Mouse (Mus musculus): Measurements from ENCODE around the gene Atp6v0e. TPM values are rescaled to one million over a fixed set of nuclear protein-coding genes. Genes with fewer than 3 reads are reported as not detected.

Gene Atp6v0e
- polyA plus RNA-seq, 1 experiment from 2014 or later = 492 TPM

DNA sequence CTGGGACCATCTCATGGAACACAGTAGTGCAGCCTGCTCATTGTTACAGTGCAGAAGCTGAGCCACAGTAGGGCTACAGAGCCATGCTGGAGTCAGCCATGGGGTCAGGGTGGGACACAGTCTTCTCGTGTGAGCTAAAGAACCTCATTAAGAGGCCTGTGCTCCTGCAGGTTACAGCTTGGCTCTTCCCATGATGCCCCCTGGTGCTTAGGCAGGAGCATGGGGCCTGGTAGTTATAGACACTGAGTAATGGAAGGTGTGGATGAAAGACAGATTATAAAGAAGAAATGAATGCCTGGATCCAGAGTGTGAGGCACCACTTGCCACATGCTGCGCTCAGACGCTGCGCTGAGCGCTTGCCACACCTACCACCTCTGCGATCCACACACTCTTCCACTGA is 34.6 kb upstream of the Atp6v0e start:
- TF ChIP-seq CTCF (IDR thresholded peaks at IDR 0.05; ENCODE audit: low read depth) = peak; percentile 54
- no peak for ATAC-seq (replicated peaks; ENCODE audit: low FRiP score, low read depth)
- Histone ChIP-seq H3K4me3 (replicated peaks; ENCODE audit: low read depth, low read length) (no peak overlapping the region), H3K9ac (ENCODE audit: low read depth, low read length) (no peak overlapping the region), H3K36me3 (ENCODE audit: insufficient read depth, low read length) (peaks cover 39% of the 10 kb centered on the region), H3K27me3 (ENCODE audit: insufficient read depth, low read length) (no peaks in the 10 kb centered on the region), H3K4me1 (replicated peaks; ENCODE audit: insufficient read depth, low read length) (no peaks in the 10 kb centered on the region), H3K4me2 (ENCODE audit: low read length) (no peak overlapping the region), H3K27ac (no peak overlapping the region), H3K9me3 (replicated peaks; ENCODE audit: low read length) (no peaks in the 10 kb centered on the region)
- DNase-seq (ENCODE audit: low spot score) = no peak
- 85% methylated on average over 6 of the region's 6 CpGs for WGBS

GRCm38 (mm10) chr17:26628936-26629335 is 34.1 kb upstream of the Atp6v0e start:
- Histone ChIP-seq H3K36me3 (ENCODE audit: insufficient read depth, low read length) (peaks cover 35% of the 10 kb centered on the region), H3K4me3 (replicated peaks; ENCODE audit: low read depth, low read length) (no peak overlapping the region), H3K4me1 (replicated peaks; ENCODE audit: insufficient read depth, low read length) (no peaks in the 10 kb centered on the region), H3K27me3 (ENCODE audit: insufficient read depth, low read length) (no peaks in the 10 kb centered on the region), H3K9me3 (replicated peaks; ENCODE audit: low read length) (no peaks in the 10 kb centered on the region), H3K4me2 (ENCODE audit: low read length) (no peak overlapping the region), H3K27ac (no peak overlapping the region), H3K9ac (ENCODE audit: low read depth, low read length) (no peak overlapping the region)
- no peak for DNase-seq (ENCODE audit: low spot score)
- no peak for ATAC-seq (replicated peaks; ENCODE audit: low FRiP score, low read depth)
- WGBS = 93% methylated on average over 3 of the region's 3 CpGs
- no peak for TF ChIP-seq CTCF (IDR thresholded peaks at IDR 0.05; ENCODE audit: low read depth)

DNA sequence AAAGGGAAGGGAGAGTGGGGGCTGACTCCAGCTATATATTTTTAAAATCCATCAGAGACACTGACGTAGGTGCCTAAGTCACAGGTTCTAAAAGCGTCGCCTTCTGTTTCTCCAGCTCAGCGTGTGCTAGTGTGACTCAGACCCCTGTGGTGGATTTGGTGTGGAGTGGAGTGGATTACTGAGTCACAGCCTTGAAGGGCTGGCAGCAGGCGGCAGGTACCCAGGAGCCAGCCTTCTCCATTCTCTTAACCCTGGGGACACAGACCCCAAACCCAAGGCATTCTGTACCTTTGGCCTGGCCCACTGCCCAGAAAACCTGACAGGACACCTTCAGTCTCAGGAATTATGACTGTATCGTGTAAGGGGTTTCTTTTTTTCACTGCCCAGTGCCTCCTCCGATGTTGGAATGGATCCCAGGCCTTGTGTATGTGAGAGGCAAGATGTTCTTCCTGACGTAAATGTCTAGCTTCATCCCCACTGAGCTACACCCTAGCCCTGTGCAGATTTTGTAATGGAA is 31.2 kb upstream of the Atp6v0e start:
- Histone ChIP-seq H3K27ac (no peak overlapping the region), H3K4me2 (ENCODE audit: low read length) (no peak overlapping the region), H3K27me3 (ENCODE audit: insufficient read depth, low read length) (no peaks in the 10 kb centered on the region), H3K4me1 (replicated peaks; ENCODE audit: insufficient read depth, low read length) (no peaks in the 10 kb centered on the region), H3K9me3 (replicated peaks; ENCODE audit: low read length) (no peaks in the 10 kb centered on the region), H3K36me3 (ENCODE audit: insufficient read depth, low read length) (peaks cover 26% of the 10 kb centered on the region), H3K9ac (ENCODE audit: low read depth, low read length) (no peak overlapping the region), H3K4me3 (replicated peaks; ENCODE audit: low read depth, low read length) (no peak overlapping the region)
- WGBS = 74% methylated on average over 8 of the region's 8 CpGs
- DNase-seq (ENCODE audit: low spot score) (no peak), ATAC-seq (replicated peaks; ENCODE audit: low FRiP score, low read depth) (no peak)
- TF ChIP-seq CTCF (IDR thresholded peaks at IDR 0.05; ENCODE audit: low read depth) = no peak

GRCm38 (mm10) chr17:26633186-26633585 is 29.8 kb upstream of the Atp6v0e start:
- Histone ChIP-seq H3K4me2 (ENCODE audit: low read length) (no peak overlapping the region), H3K4me3 (replicated peaks; ENCODE audit: low read depth, low read length) (no peak overlapping the region), H3K27ac (no peak overlapping the region), H3K9ac (ENCODE audit: low read depth, low read length) (no peak overlapping the region), H3K36me3 (ENCODE audit: insufficient read depth, low read length) (peaks cover 26% of the 10 kb centered on the region), H3K4me1 (replicated peaks; ENCODE audit: insufficient read depth, low read length) (no peaks in the 10 kb centered on the region), H3K27me3 (ENCODE audit: insufficient read depth, low read length) (no peaks in the 10 kb centered on the region), H3K9me3 (replicated peaks; ENCODE audit: low read length) (no peaks in the 10 kb centered on the region)
- WGBS = 93% methylated on average over 9 of the region's 9 CpGs
- DNase-seq (ENCODE audit: low spot score) (no peak), ATAC-seq (replicated peaks; ENCODE audit: low FRiP score, low read depth) (no peak)
- TF ChIP-seq CTCF (IDR thresholded peaks at IDR 0.05; ENCODE audit: low read depth) = no peak

DNA sequence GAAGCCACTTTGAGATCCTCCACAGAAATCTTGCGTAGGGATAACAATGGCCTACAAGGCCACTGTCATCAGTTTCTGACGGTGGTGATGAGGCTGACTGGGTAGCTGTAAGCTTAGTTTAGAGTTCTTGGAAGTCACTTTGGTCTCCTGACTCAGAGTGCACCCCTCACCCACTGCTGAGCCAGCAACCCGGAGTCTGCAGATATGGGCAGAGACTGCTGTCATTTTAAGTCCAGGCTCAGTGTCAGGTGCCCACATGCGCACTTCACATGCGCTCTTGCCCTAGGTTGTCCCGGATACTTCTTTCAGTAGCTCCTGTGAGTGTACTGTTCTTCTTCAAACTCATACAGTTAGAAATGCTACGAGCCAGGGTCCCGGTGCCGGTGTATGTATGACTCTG is 29.1 kb upstream of the Atp6v0e start:
- H3K9me3 ChIP-seq (replicated peaks; ENCODE audit: low read length) = no peaks in the 10 kb centered on the region
- no peak overlapping the region for H3K9ac ChIP-seq (ENCODE audit: low read depth, low read length)
- H3K4me2 ChIP-seq (ENCODE audit: low read length) = no peak overlapping the region
- no peak overlapping the region for H3K27ac ChIP-seq
- H3K36me3 ChIP-seq (ENCODE audit: insufficient read depth, low read length) = peaks cover 26% of the 10 kb centered on the region
- H3K27me3 ChIP-seq (ENCODE audit: insufficient read depth, low read length) = no peaks in the 10 kb centered on the region
- H3K4me3 ChIP-seq (replicated peaks; ENCODE audit: low read depth, low read length) = no peak overlapping the region
- DNase-seq (ENCODE audit: low spot score) (no peak), ATAC-seq (replicated peaks; ENCODE audit: low FRiP score, low read depth) (no peak)
- 0 out of 2 replicates have a peak, but pooled peaks cover 2% of the 10 kb centered on the region for H3K4me1 ChIP-seq (replicated peaks; ENCODE audit: insufficient read depth, low read length)
- WGBS = 93% methylated on average over 9 of the region's 9 CpGs
- no peak for TF ChIP-seq CTCF (IDR thresholded peaks at IDR 0.05; ENCODE audit: low read depth)

- H3K4me2 ChIP-seq (ENCODE audit: low read length) = no peak overlapping the region
- DNase-seq (ENCODE audit: low spot score) (no peak), ATAC-seq (replicated peaks; ENCODE audit: low FRiP score, low read depth) (no peak)
- H3K9ac ChIP-seq (ENCODE audit: low read depth, low read length) = no peak overlapping the region
- no peak for TF ChIP-seq CTCF (IDR thresholded peaks at IDR 0.05; ENCODE audit: low read depth)
- H3K27me3 ChIP-seq (ENCODE audit: insufficient read depth, low read length) = no peaks in the 10 kb centered on the region
- H3K27ac ChIP-seq = no peak overlapping the region
- 88% methylated on average over 7 of the region's 7 CpGs for WGBS
- H3K4me1 ChIP-seq (replicated peaks; ENCODE audit: insufficient read depth, low read length) = 0 out of 2 replicates have a peak, but pooled peaks cover 2% of the 10 kb centered on the region
- H3K4me3 ChIP-seq (replicated peaks; ENCODE audit: low read depth, low read length) = no peak overlapping the region
- H3K36me3 ChIP-seq (ENCODE audit: insufficient read depth, low read length) = peaks cover 28% of the 10 kb centered on the region
- no peaks in the 10 kb centered on the region for H3K9me3 ChIP-seq (replicated peaks; ENCODE audit: low read length)
Measured at GRCm38 (mm10) chr17:26634539-26634938, 28.5 kb upstream of the Atp6v0e start.

DNA sequence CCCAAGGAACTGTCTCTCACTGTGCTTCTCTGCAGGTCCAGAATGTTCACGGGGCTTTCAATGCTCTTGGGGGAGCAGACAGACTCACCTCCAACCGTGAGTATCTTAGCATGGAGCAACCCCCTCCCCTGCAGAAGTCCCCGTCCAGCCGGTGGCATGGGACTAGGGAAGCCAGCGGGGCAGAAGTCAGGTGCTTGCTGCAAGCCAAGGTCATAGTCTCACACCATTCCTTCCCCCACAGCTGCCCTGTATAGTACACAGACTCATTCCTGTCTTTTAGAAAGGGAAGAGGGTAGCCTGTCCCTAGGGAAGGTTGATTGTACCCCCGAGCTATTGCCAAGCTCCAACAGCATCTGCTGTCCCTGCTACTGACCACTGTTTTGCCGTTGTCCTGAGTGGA is 27.1 kb upstream of the Atp6v0e start:
- Histone ChIP-seq H3K9me3 (replicated peaks; ENCODE audit: low read length) (no peaks in the 10 kb centered on the region), H3K4me2 (ENCODE audit: low read length) (no peak overlapping the region), H3K9ac (ENCODE audit: low read depth, low read length) (no peak overlapping the region), H3K4me3 (replicated peaks; ENCODE audit: low read depth, low read length) (no peak overlapping the region), H3K27ac (peak overlapping the region; percentile 22; the same call in 1 of the 2 replicates), H3K36me3 (ENCODE audit: insufficient read depth, low read length) (peaks cover 30% of the 10 kb centered on the region), H3K27me3 (ENCODE audit: insufficient read depth, low read length) (no peaks in the 10 kb centered on the region), H3K4me1 (replicated peaks; ENCODE audit: insufficient read depth, low read length) (0 out of 2 replicates have a peak, but pooled peaks cover 2% of the 10 kb centered on the region)
- TF ChIP-seq CTCF (IDR thresholded peaks at IDR 0.05; ENCODE audit: low read depth) = no peak
- no peak for ATAC-seq (replicated peaks; ENCODE audit: low FRiP score, low read depth)
- 81% methylated on average over 7 of the region's 7 CpGs for WGBS
- DNase-seq (ENCODE audit: low spot score) = no peak

Measured in kidney, postnatal 0 days (tissue).